Mouse (Mus musculus) midbrain, embryonic 15.5 days (tissue): ENCODE data around the gene Trub2. TPM values are rescaled to one million over a fixed set of nuclear protein-coding genes. Genes with fewer than 3 reads are reported as not detected.

Experiments
- ATAC-seq: fragments of 200-750 bp; cut with Nextera tagmentation; replicated peaks from 2 replicates; pipeline ENCODE4 v1.8.0; 2017; ENCODE audit warnings: moderate TSS enrichment
- H3K27ac ChIP-seq: fragments of 300-500 bp; sonication (generic); 2 replicates; pipeline ENCODE4 v1.5.1; 2015; ENCODE audit warnings: mild to moderate bottlenecking, inconsistent platforms
- H3K27me3 ChIP-seq: fragments of 300-500 bp; sonication (generic); replicated peaks from 2 replicates; pipeline ENCODE4 v1.6.1; 2015; ENCODE audit warnings: inconsistent platforms
- H3K36me3 ChIP-seq: fragments of 300-500 bp; sonication (generic); replicated peaks from 2 replicates; pipeline ENCODE4 v1.6.1; 2015; ENCODE audit warnings: inconsistent platforms
- H3K4me1 ChIP-seq: fragments of 300-500 bp; sonication (generic); 2 replicates; pipeline ENCODE4 v1.6.1; 2015; ENCODE audit warnings: inconsistent platforms
- H3K4me2 ChIP-seq: fragments of 300-500 bp; sonication (generic); 2 replicates; pipeline ENCODE4 v1.6.1; 2015; ENCODE audit warnings: inconsistent platforms, mild to moderate bottlenecking, moderate library complexity
- H3K4me3 ChIP-seq: fragments of 300-500 bp; sonication (generic); 2 replicates; pipeline ENCODE4 v1.5.1; 2015; ENCODE audit warnings: mild to moderate bottlenecking, inconsistent platforms
- H3K9ac ChIP-seq: fragments of 300-500 bp; sonication (generic); 2 replicates; pipeline ENCODE4 v1.6.1; 2015; ENCODE audit warnings: mild to moderate bottlenecking, inconsistent platforms
- H3K9me3 ChIP-seq: fragments of 300-500 bp; sonication (generic); 2 replicates; pipeline ENCODE4 v1.6.1; 2016; ENCODE audit warnings: inconsistent platforms
- WGBS: fragments of 180-500 bp; shearing (Covaris S2); methylation state at CpG from one replicate; pipeline ENCODE4 v1.1.7; 2015; ENCODE audit warnings: mixed read lengths; 5-methylcytosine and 5-hydroxymethylcytosine counted together
- polyA plus RNA-seq: library from polyadenylated mRNA; unstranded; fragments of >200 nt; fragmentation: Nextera tagmentation; extraction: Ambion mirVana; gene quantifications from 2 replicates; pipeline ENCODE4 v1.2.1, GENCODE M21; 2015

Trub2 gene
- 39.4 and 39.8 TPM in 2 replicates for polyA plus RNA-seq

GRCm38 (mm10) chr2:29787937-29788681, at the start of gene Trub2:
Trub2 (minus strand) TSS chr2:29788502.
- peak; percentile 93 for ATAC-seq
- H3K9me3 ChIP-seq, result no peaks in the 10 kb centered on the region
- peaks cover 20% of the 10 kb centered on the region for H3K4me1 ChIP-seq
- peak within 1 kb of the TSS; percentile 91 for H3K4me3 ChIP-seq
- H3K27ac ChIP-seq, result peak within 1 kb of the TSS; percentile 81
- peak within 1 kb of the TSS; percentile 82 for H3K9ac ChIP-seq
- under 1% methylated on average over 45 of the region's 45 CpGs for WGBS
- peaks cover 31% of the 10 kb centered on the region for H3K36me3 ChIP-seq
- H3K27me3 ChIP-seq, result no peaks in the 10 kb centered on the region
- H3K4me2 ChIP-seq, result peak within 1 kb of the TSS; percentile 81

DNA sequence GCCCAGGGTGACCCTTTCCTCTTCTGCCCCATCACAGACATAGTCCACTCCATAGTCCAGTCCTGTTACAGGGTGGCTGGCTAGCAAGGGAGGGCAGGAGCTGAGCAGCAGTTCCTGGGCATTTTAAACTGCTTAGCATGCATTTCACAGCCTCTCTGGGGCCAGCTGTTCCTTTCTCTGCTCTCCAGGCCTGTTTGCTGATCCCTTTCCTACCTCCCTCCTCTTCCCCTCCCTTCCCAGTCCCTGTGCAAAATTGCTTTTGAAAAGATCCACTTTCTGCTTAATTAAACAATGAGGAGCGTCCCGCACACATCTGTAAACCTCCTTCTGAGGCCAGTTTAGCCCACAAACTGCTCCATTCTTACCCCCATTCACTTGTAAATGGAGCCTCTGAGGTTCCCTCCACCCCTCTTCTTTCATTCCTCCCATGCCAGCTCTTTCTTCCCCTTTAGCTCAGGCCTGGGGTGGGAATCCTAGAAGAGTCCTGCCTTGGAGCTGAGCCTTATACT, 47.1 kb upstream of the Trub2 start:
- Histone ChIP-seq H3K9ac (no peak overlapping the region), H3K9me3 (no peaks in the 10 kb centered on the region), H3K27ac (peak overlapping the region; percentile 35), H3K36me3 (0 out of 2 replicates have a peak, but pooled peaks cover 5% of the 10 kb centered on the region), H3K4me3 (no peak overlapping the region), H3K4me1 (peaks cover 9% of the 10 kb centered on the region; the same call in 1 of the 2 replicates), H3K27me3 (no peaks in the 10 kb centered on the region), H3K4me2 (no peak overlapping the region)
- ATAC-seq, result no peak; the same call in 1 of the 2 replicates
- 17% methylated on average over 2 of the region's 2 CpGs for WGBS

DNA sequence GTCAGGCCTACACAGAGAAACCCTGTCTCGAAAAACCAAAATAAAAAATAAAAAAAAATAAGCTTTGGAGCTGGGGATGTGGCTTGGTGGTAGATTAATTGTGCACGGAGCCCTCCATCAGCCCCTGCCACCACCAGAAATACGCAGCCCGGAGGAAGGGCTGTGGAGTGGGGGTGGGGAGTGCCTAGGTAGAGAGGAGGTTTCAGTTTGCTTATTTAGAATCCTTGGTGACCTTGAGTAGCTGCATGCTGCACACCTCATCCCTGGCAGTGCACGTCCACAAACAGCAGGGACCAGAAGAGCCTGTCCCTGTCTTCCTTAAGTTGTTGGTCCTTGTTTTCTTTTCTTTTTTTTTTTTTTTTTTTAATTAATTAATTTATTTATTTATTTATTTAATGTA, 45.5 kb upstream of the Trub2 start:
- H3K4me3 ChIP-seq, result no peak overlapping the region
- peaks cover 9% of the 10 kb centered on the region; the same call in 1 of the 2 replicates for H3K4me1 ChIP-seq
- H3K9ac ChIP-seq, result no peak overlapping the region
- 0 out of 2 replicates have a peak, but pooled peaks cover 5% of the 10 kb centered on the region for H3K36me3 ChIP-seq
- 95% methylated on average over 5 of the region's 5 CpGs for WGBS
- no peaks in the 10 kb centered on the region for H3K9me3 ChIP-seq
- no peaks in the 10 kb centered on the region for H3K27me3 ChIP-seq
- no peak for ATAC-seq
- no peak overlapping the region for H3K27ac ChIP-seq
- H3K4me2 ChIP-seq, result no peak overlapping the region

DNA sequence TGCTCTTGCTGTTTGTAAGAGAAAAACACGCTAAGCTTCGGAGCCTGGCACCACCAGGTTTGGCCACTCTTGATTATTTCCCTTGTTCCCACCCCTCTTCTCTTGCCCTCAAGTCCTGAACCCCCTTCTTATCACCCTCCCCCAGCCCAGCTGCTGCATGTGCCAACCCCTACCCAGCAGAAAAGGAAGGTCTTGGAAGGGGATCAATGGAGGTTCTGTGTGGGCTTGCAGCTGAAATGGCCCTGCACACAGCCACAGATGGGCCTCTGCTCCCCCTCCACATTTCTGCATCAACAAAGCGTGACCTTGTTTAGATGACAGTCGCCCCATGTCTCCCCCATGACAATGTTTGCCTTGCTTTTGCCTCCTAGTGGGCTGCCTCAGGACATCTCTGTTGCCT, 42.8 kb upstream of the Trub2 start:
- no peaks in the 10 kb centered on the region for H3K27me3 ChIP-seq
- H3K36me3 ChIP-seq, result 0 out of 2 replicates have a peak, but pooled peaks cover 3% of the 10 kb centered on the region
- H3K4me1 ChIP-seq, result peaks cover 24% of the 10 kb centered on the region
- no peak for ATAC-seq
- no peak overlapping the region for H3K4me3 ChIP-seq
- no peak overlapping the region for H3K4me2 ChIP-seq
- H3K9me3 ChIP-seq, result no peaks in the 10 kb centered on the region
- 90% methylated on average over 4 of the region's 4 CpGs for WGBS
- H3K27ac ChIP-seq, result no peak overlapping the region
- no peak overlapping the region for H3K9ac ChIP-seq

- 4% methylated on average over 12 of the region's 12 CpGs for WGBS
- Histone ChIP-seq H3K27ac (peak overlapping the region; percentile 54), H3K4me2 (peak overlapping the region; percentile 87), H3K36me3 (no peaks in the 10 kb centered on the region), H3K4me3 (peak overlapping the region; percentile 71), H3K4me1 (peaks cover 17% of the 10 kb centered on the region), H3K27me3 (no peaks in the 10 kb centered on the region), H3K9ac (peak overlapping the region; percentile 61), H3K9me3 (no peaks in the 10 kb centered on the region)
- peak; percentile 11 for ATAC-seq
Measured at GRCm38 (mm10) chr2:29827709-29828024, 39.4 kb upstream of the Trub2 start.

DNA sequence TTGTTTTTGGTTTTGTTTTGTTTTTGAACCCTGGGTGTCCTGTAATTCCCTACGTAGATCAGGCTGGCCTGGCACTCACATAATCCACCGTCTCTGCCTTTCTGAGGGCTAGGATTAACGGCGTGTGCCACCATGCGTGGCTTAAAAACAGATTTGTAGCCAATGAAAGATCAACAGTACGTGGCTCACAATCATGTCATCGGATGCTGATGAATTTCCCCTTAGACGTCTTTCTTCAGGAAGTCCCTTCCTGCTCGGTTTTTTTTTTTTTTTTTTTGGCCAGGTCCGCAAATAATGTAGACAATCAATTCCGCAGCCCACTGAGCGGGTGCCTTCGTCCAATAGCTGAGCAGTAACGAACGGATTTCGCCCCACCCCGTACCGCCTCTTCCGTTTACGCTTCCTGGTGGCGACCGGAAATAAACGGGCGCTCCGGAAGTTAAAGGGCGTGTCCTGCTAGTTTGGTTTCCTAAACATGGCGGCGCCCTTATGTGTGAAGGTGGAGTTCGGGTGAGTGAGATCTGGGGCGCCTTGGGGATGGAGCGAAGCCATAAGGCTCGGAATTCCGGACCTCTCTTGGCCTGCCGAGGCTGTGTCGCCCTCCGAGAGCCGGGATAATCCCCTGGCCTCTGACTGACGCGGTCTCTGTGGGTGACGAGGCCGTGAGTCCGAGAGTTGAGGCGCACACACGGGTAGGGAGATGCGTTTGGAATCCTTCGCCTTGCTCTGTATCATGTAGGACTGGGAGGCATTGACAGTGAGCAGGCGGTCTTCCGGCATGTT, 38.8 kb upstream of the Trub2 start:
- peak; percentile 97 for ATAC-seq
- no peaks in the 10 kb centered on the region for H3K27me3 ChIP-seq
- peak overlapping the region; percentile 87 for H3K4me2 ChIP-seq

GRCm38 (mm10) chr2:29826318-29826925, 38.1 kb upstream of the Trub2 start:
- peak overlapping the region; percentile 71 for H3K4me3 ChIP-seq
- no peaks in the 10 kb centered on the region for H3K9me3 ChIP-seq
- H3K36me3 ChIP-seq, result no peaks in the 10 kb centered on the region
- peaks cover 17% of the 10 kb centered on the region for H3K4me1 ChIP-seq
- H3K9ac ChIP-seq, result peak overlapping the region; percentile 72
- ATAC-seq, result peak; percentile 18
- peak overlapping the region; percentile 87 for H3K4me2 ChIP-seq
- WGBS, result 11% methylated on average over 11 of the region's 11 CpGs
- peak overlapping the region; percentile 94 for H3K27ac ChIP-seq
- no peaks in the 10 kb centered on the region for H3K27me3 ChIP-seq

More for the DNA sequence above, 38.8 kb upstream of the Trub2 start:
- no peaks in the 10 kb centered on the region for H3K36me3 ChIP-seq
- no peaks in the 10 kb centered on the region for H3K9me3 ChIP-seq
- under 1% methylated on average over 48 of the region's 48 CpGs for WGBS
- H3K4me1 ChIP-seq, result peaks cover 17% of the 10 kb centered on the region
- H3K27ac ChIP-seq, result peak overlapping the region; percentile 94
- H3K4me3 ChIP-seq, result peak overlapping the region; percentile 71
- H3K9ac ChIP-seq, result peak overlapping the region; percentile 72

GRCm38 (mm10) chr2:29820025-29820817, 31.9 kb upstream of the Trub2 start, which contains the start of gene Urm1:
Urm1 (plus strand) TSS chr2:29820075.
- Histone ChIP-seq H3K4me3 (peak within 1 kb of the TSS; percentile 40), H3K27me3 (no peaks in the 10 kb centered on the region), H3K4me1 (peaks cover 22% of the 10 kb centered on the region), H3K36me3 (peaks cover 11% of the 10 kb centered on the region; the same call in 1 of the 2 replicates), H3K27ac (peak within 1 kb of the TSS; percentile 92), H3K4me2 (peak within 1 kb of the TSS; percentile 67), H3K9me3 (no peaks in the 10 kb centered on the region), H3K9ac (peak within 1 kb of the TSS; percentile 61)
- under 1% methylated on average over 35 of the region's 35 CpGs for WGBS
- peak; percentile 79 for ATAC-seq

- no peak overlapping the region for H3K9ac ChIP-seq
Measured at GRCm38 (mm10) chr2:29819363-29819762, 31.1 kb upstream of the Trub2 start.

GRCm38 (mm10) chr2:29817426-29818232, 29.3 kb upstream of the Trub2 start:
- ATAC-seq, result peak; percentile 62
- H3K4me3 ChIP-seq, result no peak overlapping the region
- WGBS, result 36% methylated on average over 8 of the region's 8 CpGs
- H3K4me1 ChIP-seq, result peaks cover 22% of the 10 kb centered on the region
- H3K27me3 ChIP-seq, result no peaks in the 10 kb centered on the region
- H3K36me3 ChIP-seq, result peaks cover 34% of the 10 kb centered on the region
- peak overlapping the region; percentile 33 for H3K4me2 ChIP-seq
- H3K27ac ChIP-seq, result peak overlapping the region; percentile 73
- H3K9me3 ChIP-seq, result no peaks in the 10 kb centered on the region
- no peak overlapping the region for H3K9ac ChIP-seq

More at GRCm38 (mm10) chr2:29819363-29819762, 31.1 kb upstream of the Trub2 start:
- no peaks in the 10 kb centered on the region for H3K27me3 ChIP-seq
- H3K27ac ChIP-seq, result peak overlapping the region; percentile 92
- H3K4me3 ChIP-seq, result no peak overlapping the region
- WGBS, result 3% methylated on average over 2 of the region's 2 CpGs
- no peaks in the 10 kb centered on the region for H3K9me3 ChIP-seq
- ATAC-seq, result 0 out of 2 replicates have a peak, but pooled peaks have one; percentile 7
- peaks cover 20% of the 10 kb centered on the region; the same call in 1 of the 2 replicates for H3K36me3 ChIP-seq
- H3K4me1 ChIP-seq, result peaks cover 22% of the 10 kb centered on the region
- peak overlapping the region; percentile 67 for H3K4me2 ChIP-seq
